Mouse (Mus musculus): ENCODE results near the gene H2afy2. TPM values are rescaled to one million over a fixed set of nuclear protein-coding genes. Genes with fewer than 3 reads are reported as not detected.

The H2afy2 gene
- total and polyA plus RNA-seq, 2 experiments from 2014 or later = 17.0 to 22.8 TPM

- H3K27me3 ChIP-seq (ENCODE audit: control insufficient read depth, insufficient read depth, low read length) = no peaks in the 10 kb centered on the region
- TF ChIP-seq CTCF (IDR thresholded peaks at IDR 0.05; ENCODE audit: low read depth) (no peak), EP300 (IDR thresholded peaks at IDR 0.05; ENCODE audit: low read depth) (no peak)
- no peaks in the 10 kb centered on the region for H3K4me1 ChIP-seq (ENCODE audit: control insufficient read depth, insufficient read depth)
- no peak overlapping the region for H3K4me2 ChIP-seq (ENCODE audit: low read depth, low read length)
- no peak overlapping the region for H3K9ac ChIP-seq (replicated peaks; ENCODE audit: low read depth, low read length)
- ATAC-seq (ENCODE audit: insufficient read depth, low read depth) (no peak), DNase-seq (ENCODE audit: low spot score) (no peak)
- H3K27ac ChIP-seq (ENCODE audit: low read depth) = no peak overlapping the region
- no peak overlapping the region for H3K4me3 ChIP-seq (ENCODE audit: low read depth, low read length)
- 51% methylated on average over 8 of the region's 9 CpGs for WGBS
- no peaks in the 10 kb centered on the region for H3K9me3 ChIP-seq (replicated peaks; ENCODE audit: control insufficient read depth, low read length)
- H3K36me3 ChIP-seq (replicated peaks; ENCODE audit: control insufficient read depth, insufficient read depth, low read length) = no peaks in the 10 kb centered on the region
Measured at GRCm38 (mm10) chr10:61781461-61782128, 2.4 kb downstream of the H2afy2 start.

- no peak overlapping the region for H3K9ac ChIP-seq (replicated peaks; ENCODE audit: low read depth, low read length)
- ATAC-seq (ENCODE audit: insufficient read depth, low read depth) = no peak
- 61% methylated on average over 6 of the region's 6 CpGs for WGBS
- peaks cover 6% of the 10 kb centered on the region for H3K4me1 ChIP-seq (ENCODE audit: control insufficient read depth, insufficient read depth)
- H3K4me3 ChIP-seq (ENCODE audit: low read depth, low read length) = no peak overlapping the region
- H3K27ac ChIP-seq (ENCODE audit: low read depth) = no peak overlapping the region
- TF ChIP-seq CTCF (IDR thresholded peaks at IDR 0.05; ENCODE audit: low read depth) (no peak), EP300 (IDR thresholded peaks at IDR 0.05; ENCODE audit: low read depth) (no peak)
- no peak overlapping the region for H3K4me2 ChIP-seq (ENCODE audit: low read depth, low read length)
- H3K9me3 ChIP-seq (replicated peaks; ENCODE audit: control insufficient read depth, low read length) = no peaks in the 10 kb centered on the region
- DNase-seq (ENCODE audit: low spot score) = no peak
- no peaks in the 10 kb centered on the region for H3K36me3 ChIP-seq (replicated peaks; ENCODE audit: control insufficient read depth, insufficient read depth, low read length)
- H3K27me3 ChIP-seq (ENCODE audit: control insufficient read depth, insufficient read depth, low read length) = no peaks in the 10 kb centered on the region
Measured at GRCm38 (mm10) chr10:61766806-61767205, 17.1 kb downstream of the H2afy2 start.

GRCm38 (mm10) chr10:61765558-61765957 lies 18.4 kb downstream of the H2afy2 start:
- Histone ChIP-seq H3K9ac (replicated peaks; ENCODE audit: low read depth, low read length) (no peak overlapping the region), H3K36me3 (replicated peaks; ENCODE audit: control insufficient read depth, insufficient read depth, low read length) (no peaks in the 10 kb centered on the region), H3K4me3 (ENCODE audit: low read depth, low read length) (no peak overlapping the region), H3K4me2 (ENCODE audit: low read depth, low read length) (no peak overlapping the region), H3K9me3 (replicated peaks; ENCODE audit: control insufficient read depth, low read length) (no peaks in the 10 kb centered on the region), H3K27ac (ENCODE audit: low read depth) (no peak overlapping the region), H3K27me3 (ENCODE audit: control insufficient read depth, insufficient read depth, low read length) (no peaks in the 10 kb centered on the region), H3K4me1 (ENCODE audit: control insufficient read depth, insufficient read depth) (peaks cover 6% of the 10 kb centered on the region)
- WGBS = 75% methylated on average over 5 of the region's 5 CpGs
- ATAC-seq (ENCODE audit: insufficient read depth, low read depth) (no peak), DNase-seq (ENCODE audit: low spot score) (no peak)
- TF ChIP-seq EP300 (IDR thresholded peaks at IDR 0.05; ENCODE audit: low read depth) = no peak
- no peak for TF ChIP-seq CTCF (IDR thresholded peaks at IDR 0.05; ENCODE audit: low read depth)

GRCm38 (mm10) chr10:61764689-61765088 lies 19.3 kb downstream of the H2afy2 start:
- H3K27me3 ChIP-seq (ENCODE audit: control insufficient read depth, insufficient read depth, low read length) = no peaks in the 10 kb centered on the region
- no peaks in the 10 kb centered on the region for H3K9me3 ChIP-seq (replicated peaks; ENCODE audit: control insufficient read depth, low read length)
- H3K4me1 ChIP-seq (ENCODE audit: control insufficient read depth, insufficient read depth) = peaks cover 10% of the 10 kb centered on the region
- H3K4me2 ChIP-seq (ENCODE audit: low read depth, low read length) = peak overlapping the region; percentile 23
- H3K27ac ChIP-seq (ENCODE audit: low read depth) = peak overlapping the region; percentile 80
- ATAC-seq (ENCODE audit: insufficient read depth, low read depth) (peak; percentile 81), DNase-seq (ENCODE audit: low spot score) (peak; percentile 88)
- no peak overlapping the region; the same call in 1 of the 2 replicates for H3K9ac ChIP-seq (replicated peaks; ENCODE audit: low read depth, low read length)
- H3K36me3 ChIP-seq (replicated peaks; ENCODE audit: control insufficient read depth, insufficient read depth, low read length) = no peaks in the 10 kb centered on the region
- 8% methylated on average over 8 of the region's 8 CpGs for WGBS
- TF ChIP-seq EP300 (IDR thresholded peaks at IDR 0.05; ENCODE audit: low read depth) (peak; percentile 27; the same call in 1 of the 2 replicates), CTCF (IDR thresholded peaks at IDR 0.05; ENCODE audit: low read depth) (peak; percentile 40)
- 0 out of 2 replicates have a peak overlapping the region, but pooled peaks have one; percentile 2 for H3K4me3 ChIP-seq (ENCODE audit: low read depth, low read length)

- H3K27ac ChIP-seq (ENCODE audit: low read depth) = peak overlapping the region; percentile 96
- no peak overlapping the region for H3K9ac ChIP-seq (replicated peaks; ENCODE audit: low read depth, low read length)
- 13% methylated on average over 6 of the region's 6 CpGs for WGBS
- DNase-seq (ENCODE audit: low spot score) = peak; percentile 97
- H3K27me3 ChIP-seq (ENCODE audit: control insufficient read depth, insufficient read depth, low read length) = no peaks in the 10 kb centered on the region
- peaks cover 26% of the 10 kb centered on the region for H3K4me1 ChIP-seq (ENCODE audit: control insufficient read depth, insufficient read depth)
- H3K4me3 ChIP-seq (ENCODE audit: low read depth, low read length) = no peak overlapping the region
- ATAC-seq (ENCODE audit: insufficient read depth, low read depth) = peak; percentile 76
- H3K4me2 ChIP-seq (ENCODE audit: low read depth, low read length) = no peak overlapping the region; the same call in 1 of the 2 replicates
- TF ChIP-seq EP300 (IDR thresholded peaks at IDR 0.05; ENCODE audit: low read depth) (0 out of 2 replicates have a peak, but pooled peaks have one; percentile 29), CTCF (IDR thresholded peaks at IDR 0.05; ENCODE audit: low read depth) (no peak)
- H3K9me3 ChIP-seq (replicated peaks; ENCODE audit: control insufficient read depth, low read length) = no peaks in the 10 kb centered on the region
- no peaks in the 10 kb centered on the region for H3K36me3 ChIP-seq (replicated peaks; ENCODE audit: control insufficient read depth, insufficient read depth, low read length)
Measured at GRCm38 (mm10) chr10:61759869-61760268, 24.1 kb downstream of the H2afy2 start.
